Comparison of ENCODE assay signal across 8 mouse cellular contexts in genomic region chr1:133046441-133046931, GRCm38 (mm10). TPM values are rescaled to one million over a fixed set of nuclear protein-coding genes. Genes with fewer than 3 reads are reported as not detected.
DNase-seq lines count a peak whose midpoint lies in the region; ATAC-seq and TF ChIP-seq lines count a peak whose summit lies in the region.

No protein-coding gene starts in this region.

- no peaks in the 10 kb centered on the region for H3K9me3 ChIP-seq in forebrain, embryonic 13.5 days (replicated peaks)
- no peaks in the 10 kb centered on the region for H3K9me3 ChIP-seq in hindbrain, embryonic 15.5 days
- no peaks in the 10 kb centered on the region for H3K9me3 ChIP-seq in liver, postnatal 0 days (ENCODE audit: low read length)
- no peaks in the 10 kb centered on the region for H3K9me3 ChIP-seq in neural tube, embryonic 15.5 days (replicated peaks)

- DNase-seq in kidney, adult 2 months = peak; percentile 28
- DNase-seq in kidney, adult 11 months = no peak
- peak; percentile 65 for DNase-seq in adrenal gland, postnatal 14 days
- peak; percentile 50 for DNase-seq in liver, postnatal 0 days

- TF ChIP-seq POLR2A in kidney, adult 2 months (IDR thresholded peaks at IDR 0.05; ENCODE audit: low read depth, low read length) = no peak

- no peaks in the 10 kb centered on the region for H3K36me3 ChIP-seq in kidney, adult 2 months (ENCODE audit: control insufficient read depth, insufficient read depth, low read length)
- no peaks in the 10 kb centered on the region for H3K36me3 ChIP-seq in forebrain, embryonic 13.5 days (ENCODE audit: poor library complexity, severe bottlenecking)
- no peaks in the 10 kb centered on the region for H3K36me3 ChIP-seq in hindbrain, embryonic 15.5 days
- H3K36me3 ChIP-seq in liver, postnatal 0 days (replicated peaks; ENCODE audit: insufficient read depth, low read length) = no peaks in the 10 kb centered on the region
- H3K36me3 ChIP-seq in neural tube, embryonic 15.5 days = no peaks in the 10 kb centered on the region

- H3K4me3 ChIP-seq in kidney, adult 2 months (ENCODE audit: insufficient read depth, low read depth, low read length) = peak overlapping the region; percentile 85
- peak overlapping the region; percentile 92 for H3K4me3 ChIP-seq in forebrain, embryonic 13.5 days
- H3K4me3 ChIP-seq in hindbrain, embryonic 15.5 days = peak overlapping the region; percentile 96
- H3K4me3 ChIP-seq in liver, postnatal 0 days (ENCODE audit: low read depth, low read length) = peak overlapping the region; percentile 65
- peak overlapping the region; percentile 86 for H3K4me3 ChIP-seq in neural tube, embryonic 15.5 days (replicated peaks)

- TF ChIP-seq EP300 in liver, postnatal 0 days (IDR thresholded peaks at IDR 0.05; ENCODE audit: low read depth) = no peak

- TF ChIP-seq CTCF in kidney, adult 2 months (conservative IDR thresholded peaks at IDR 0.05; ENCODE audit: insufficient read depth, insufficient read length, low read depth, low read length) = no peak
- TF ChIP-seq CTCF in liver, postnatal 0 days (IDR thresholded peaks at IDR 0.05; ENCODE audit: low read depth) = no peak

- H3K27me3 ChIP-seq in kidney, adult 2 months (replicated peaks; ENCODE audit: control insufficient read depth, insufficient read depth, low read length) = no peaks in the 10 kb centered on the region
- H3K27me3 ChIP-seq in forebrain, embryonic 13.5 days = no peaks in the 10 kb centered on the region
- H3K27me3 ChIP-seq in hindbrain, embryonic 15.5 days = no peaks in the 10 kb centered on the region
- peaks cover 12% of the 10 kb centered on the region for H3K27me3 ChIP-seq in liver, postnatal 0 days (ENCODE audit: insufficient read depth, low read length)
- no peaks in the 10 kb centered on the region for H3K27me3 ChIP-seq in neural tube, embryonic 15.5 days (replicated peaks)

- peak overlapping the region; percentile 99 for H3K9ac ChIP-seq in forebrain, embryonic 13.5 days
- peak overlapping the region; percentile 99 for H3K9ac ChIP-seq in hindbrain, embryonic 15.5 days
- H3K9ac ChIP-seq in liver, postnatal 0 days (replicated peaks) = peak overlapping the region; percentile 72
- peak overlapping the region; percentile 96 for H3K9ac ChIP-seq in neural tube, embryonic 15.5 days (replicated peaks)

- peak; percentile 76 for ATAC-seq in forebrain, embryonic 13.5 days
- ATAC-seq in hindbrain, embryonic 15.5 days (ENCODE audit: low FRiP score, low read depth) = peak; percentile 67
- ATAC-seq in liver, postnatal 0 days = peak; percentile 59
- peak; percentile 74 for ATAC-seq in neural tube, embryonic 15.5 days (ENCODE audit: low FRiP score)
- no peak; the same call in 1 of the 2 replicates for ATAC-seq in monocyte, adult 5-6 weeks (replicated peaks; ENCODE audit: insufficient number of reproducible peaks, low FRiP score, low TSS enrichment, poor library complexity, severe bottlenecking)

- 2% methylated on average over 40 of the region's 40 CpGs for WGBS in kidney, adult 2 months
- under 1% methylated on average over 38 of the region's 40 CpGs for WGBS in forebrain, embryonic 13.5 days
- 0% methylated on average over 37 of the region's 40 CpGs for WGBS in hindbrain, embryonic 15.5 days
- WGBS in liver, postnatal 0 days (ENCODE audit: insufficient replicate concordance) = 0% methylated on average over 34 of the region's 40 CpGs
- WGBS in neural tube, embryonic 15.5 days = 0% methylated on average over 40 of the region's 40 CpGs

- H3K27ac ChIP-seq in kidney, adult 2 months (ENCODE audit: insufficient read depth, low read depth, low read length) = peak overlapping the region; percentile 39; the same call in 1 of the 2 replicates
- peak overlapping the region; percentile 98 for H3K27ac ChIP-seq in forebrain, embryonic 13.5 days
- H3K27ac ChIP-seq in hindbrain, embryonic 15.5 days (replicated peaks) = peak overlapping the region; percentile 97
- peak overlapping the region; percentile 46 for H3K27ac ChIP-seq in liver, postnatal 0 days (ENCODE audit: low read depth)
- H3K27ac ChIP-seq in neural tube, embryonic 15.5 days (replicated peaks) = peak overlapping the region; percentile 96

- H3K4me1 ChIP-seq in kidney, adult 2 months (ENCODE audit: control insufficient read depth, insufficient read depth, low read length) = peaks cover 3% of the 10 kb centered on the region; the same call in 1 of the 2 replicates
- peaks cover 52% of the 10 kb centered on the region for H3K4me1 ChIP-seq in forebrain, embryonic 13.5 days
- H3K4me1 ChIP-seq in hindbrain, embryonic 15.5 days (replicated peaks) = peaks cover 45% of the 10 kb centered on the region
- H3K4me1 ChIP-seq in liver, postnatal 0 days (ENCODE audit: insufficient read depth) = peaks cover 15% of the 10 kb centered on the region
- peaks cover 42% of the 10 kb centered on the region for H3K4me1 ChIP-seq in neural tube, embryonic 15.5 days

- H3K4me2 ChIP-seq in forebrain, embryonic 13.5 days = peak overlapping the region; percentile 87
- peak overlapping the region; percentile 59 for H3K4me2 ChIP-seq in hindbrain, embryonic 15.5 days
- peak overlapping the region; percentile 87 for H3K4me2 ChIP-seq in liver, postnatal 0 days (ENCODE audit: low read depth, low read length)
- H3K4me2 ChIP-seq in neural tube, embryonic 15.5 days = peak overlapping the region; percentile 73

RNA-seq across cellular contexts. Expression of gene Pik3c2b, which starts 1.0 kb away (rescaled TPM):
- polyA plus RNA-seq in kidney, adult 2 months (2012; rRNA removed) = 3.6 TPM in 2 replicates
- 8.4 and 11.3 TPM in 2 replicates for total RNA-seq in adrenal gland, postnatal 14 days (2021)
- polyA plus RNA-seq in forebrain, embryonic 13.5 days (2015; fragmentation: Nextera tagmentation; extraction: Ambion mirVana) = 15.5 and 15.9 TPM in 2 replicates
- 12.2 and 13.3 TPM in 2 replicates for polyA plus RNA-seq in hindbrain, embryonic 15.5 days (2015; fragmentation: Nextera tagmentation; extraction: Ambion mirVana)
- 0.83 and 1.00 TPM in 2 replicates for polyA plus RNA-seq in liver, postnatal 0 days (2015; fragmentation: Nextera tagmentation; extraction: Ambion mirVana)
- polyA plus RNA-seq in neural tube, embryonic 15.5 days (2015; fragmentation: Nextera tagmentation; extraction: Ambion mirVana) = 10.6 and 11.1 TPM in 2 replicates
- 1.4 to 5.4 TPM (median 1.9 TPM) in 3 replicates for total RNA-seq in monocyte, adult 5-6 weeks (2017)

RNA-seq across cellular contexts. Expression of gene Mdm4, which starts 16.1 kb away (rescaled TPM):
- 22.1 and 24.5 TPM in 2 replicates for polyA plus RNA-seq in kidney, adult 2 months (2012; rRNA removed)
- 73.7 and 95.4 TPM in 2 replicates for total RNA-seq in adrenal gland, postnatal 14 days (2021)
- polyA plus RNA-seq in forebrain, embryonic 13.5 days (2015; fragmentation: Nextera tagmentation; extraction: Ambion mirVana) = 44.8 and 46.3 TPM in 2 replicates
- 35.9 and 36.8 TPM in 2 replicates for polyA plus RNA-seq in hindbrain, embryonic 15.5 days (2015; fragmentation: Nextera tagmentation; extraction: Ambion mirVana)
- 5.8 and 9.0 TPM in 2 replicates for polyA plus RNA-seq in liver, postnatal 0 days (2015; fragmentation: Nextera tagmentation; extraction: Ambion mirVana)
- 30.1 and 33.0 TPM in 2 replicates for polyA plus RNA-seq in neural tube, embryonic 15.5 days (2015; fragmentation: Nextera tagmentation; extraction: Ambion mirVana)
- 113 to 271 TPM (median 138 TPM) in 3 replicates for total RNA-seq in monocyte, adult 5-6 weeks (2017)

Comparison
In these comparisons a context has a peak if more than half of its experiments do, and no peak if none do; other contexts are left out.
1. H3K27ac ChIP-seq: peak in every context shown above with its lines; median percentile 98 in forebrain, embryonic 13.5 days; 97 in hindbrain, embryonic 15.5 days; 96 in neural tube, embryonic 15.5 days; 46 in liver, postnatal 0 days; 39 in kidney, adult 2 months.